ENCODE assay signal across 8 mouse cellular contexts in genomic region chr17:33982136-33982535, GRCm38 (mm10). TPM values are rescaled to one million over a fixed set of nuclear protein-coding genes. Genes with fewer than 3 reads are reported as not detected.
DNase-seq lines count a peak whose midpoint lies in the region; ATAC-seq and TF ChIP-seq lines count a peak whose summit lies in the region.
"Not testable (repeated sequence)": the region's sequence is repeated elsewhere in the genome, so short reads cannot be mapped to it uniquely, and the experiment has no call there.

No protein-coding gene starts in this region.

- TF ChIP-seq CTCF in CH12.LX (conservative IDR thresholded peaks at IDR 0.05 in 1 of 2, IDR thresholded peaks at IDR 0.05 in 1 of 2; ENCODE audit: low read depth in 2 of 2, low read length in 2 of 2), result peak in 1 of 2 experiments; percentile 45; a peak in 3 of 4 replicates
- peak; percentile 96 for TF ChIP-seq CTCF in liver, postnatal 0 days (IDR thresholded peaks at IDR 0.05; ENCODE audit: low read depth)

- not testable (repeated sequence) for TF ChIP-seq EP300 in CH12.LX (IDR thresholded peaks at IDR 0.05; ENCODE audit: low read length); liver, postnatal 0 days (IDR thresholded peaks at IDR 0.05; ENCODE audit: low read depth)

- TF ChIP-seq RAD21 in CH12.LX (IDR thresholded peaks at IDR 0.05; ENCODE audit: low read depth, low read length), result peak; percentile 9

- H3K27me3 ChIP-seq in CH12.LX (replicated peaks); liver, postnatal 0 days (ENCODE audit: insufficient read depth, low read length): not testable (repeated sequence)
- peaks cover 28% of the 10 kb centered on the region for H3K27me3 ChIP-seq in forebrain, embryonic 11.5 days (ENCODE audit: control insufficient read depth, insufficient read depth, low read length)
- peaks cover 24% of the 10 kb centered on the region for H3K27me3 ChIP-seq in neural tube, embryonic 11.5 days (ENCODE audit: control insufficient read depth, insufficient read depth, low read length)
- H3K27me3 ChIP-seq in stomach, embryonic 16.5 days (ENCODE audit: control insufficient read depth, insufficient read depth, low read length), result peaks cover 30% of the 10 kb centered on the region

- 10% methylated on average over 8 of the region's 8 CpGs for WGBS in forebrain, embryonic 11.5 days
- WGBS in liver, postnatal 0 days (ENCODE audit: insufficient replicate concordance), result 4% methylated on average over 8 of the region's 8 CpGs
- 11% methylated on average over 8 of the region's 8 CpGs for WGBS in neural tube, embryonic 11.5 days
- WGBS in stomach, embryonic 16.5 days, result 7% methylated on average over 8 of the region's 8 CpGs

- intact Hi-C loops in heart, postnatal 36 days (cut with DNase I), result loop anchor here (1.0 kb wide), 1 partner anchor 14 kb away; no protein-coding TSS in a partner anchor

- not testable (repeated sequence) for DNase-seq in CH12.LX (ENCODE audit: extremely low read depth)
- DNase-seq in cerebellum, adult 11 months, result peak; percentile 64
- peak; percentile 80 for DNase-seq in forebrain, embryonic 11.5 days (ENCODE audit: low spot score)
- DNase-seq in heart, postnatal 36 days, result peak; percentile 76 to 83
- peak; percentile 64 to 82 for DNase-seq in kidney, postnatal 25 days
- DNase-seq in liver, postnatal 0 days, result peak; percentile 78
- peak; percentile 69 for DNase-seq in neural tube, embryonic 11.5 days (ENCODE audit: low spot score)

- TF ChIP-seq POLR2A in CH12.LX (IDR thresholded peaks at IDR 0.05; ENCODE audit: low read depth, low read length), result not testable (repeated sequence)

- not testable (repeated sequence) for H3K79me2 ChIP-seq in CH12.LX (replicated peaks; ENCODE audit: control insufficient read depth, extremely low read depth, insufficient read depth, poor library complexity, severe bottlenecking)

- not testable (repeated sequence) for H3K27ac ChIP-seq in CH12.LX (ENCODE audit: insufficient read depth, low read depth); forebrain, embryonic 11.5 days (ENCODE audit: low read depth, low read length); liver, postnatal 0 days (ENCODE audit: low read depth); neural tube, embryonic 11.5 days (ENCODE audit: low read depth, low read length); stomach, embryonic 16.5 days (ENCODE audit: low read length)

- peaks cover 6 to 25% of the 10 kb centered on the region in 2 experiments; a peak in 3 of 4 replicates for H3K4me1 ChIP-seq in CH12.LX (ENCODE audit: control insufficient read depth in 1 of 2, insufficient read depth in 2 of 2)
- not testable (repeated sequence) for H3K4me1 ChIP-seq in forebrain, embryonic 11.5 days (replicated peaks; ENCODE audit: control insufficient read depth, insufficient read depth, low read length); neural tube, embryonic 11.5 days (ENCODE audit: control insufficient read depth, insufficient read depth, low read length); stomach, embryonic 16.5 days (ENCODE audit: control insufficient read depth, insufficient read depth, low read length)
- H3K4me1 ChIP-seq in liver, postnatal 0 days (ENCODE audit: insufficient read depth), result peaks cover 26% of the 10 kb centered on the region

- not testable (repeated sequence) for H3K4me3 ChIP-seq in CH12.LX (replicated peaks in 1 of 3; ENCODE audit: low read depth in 2 of 3, low read length in 2 of 3, poor library complexity in 1 of 3); liver, postnatal 0 days (ENCODE audit: low read depth, low read length); neural tube, embryonic 11.5 days (ENCODE audit: low read depth, low read length); stomach, embryonic 16.5 days (replicated peaks; ENCODE audit: low read length)
- peak overlapping the region; percentile 39; the same call in 1 of the 2 replicates for H3K4me3 ChIP-seq in forebrain, embryonic 11.5 days (ENCODE audit: low read depth, low read length)

- in situ Hi-C loops in CH12.LX (cut with MboI; ENCODE audit: low pct_ligation_motif_present, low pct_unique_long_range_greater_than_20kb, low sequenced_read_pairs), result loop anchor here (25.0 kb wide), 1 partner anchor 1480 kb away; the partner anchor contains the start of gene H2-Q10

- ATAC-seq in forebrain, embryonic 11.5 days (replicated peaks; ENCODE audit: low FRiP score); liver, postnatal 0 days; neural tube, embryonic 11.5 days (ENCODE audit: insufficient read depth, low FRiP score, low TSS enrichment); stomach, embryonic 16.5 days (ENCODE audit: insufficient read depth, low FRiP score): not testable (repeated sequence)

- H3K9ac ChIP-seq in CH12.LX (ENCODE audit: insufficient read depth, low read depth); forebrain, embryonic 11.5 days (ENCODE audit: low read length); liver, postnatal 0 days (replicated peaks); neural tube, embryonic 11.5 days (ENCODE audit: low read length); stomach, embryonic 16.5 days (ENCODE audit: low read length): not testable (repeated sequence)

- not testable (repeated sequence) for H3K4me2 ChIP-seq in CH12.LX (ENCODE audit: insufficient read depth, low read depth, poor library complexity, severe bottlenecking)
- peak overlapping the region; percentile 62; the same call in 1 of the 2 replicates for H3K4me2 ChIP-seq in forebrain, embryonic 11.5 days (ENCODE audit: low read depth, low read length, severe bottlenecking)
- peak overlapping the region; percentile 74 for H3K4me2 ChIP-seq in liver, postnatal 0 days (ENCODE audit: low read depth, low read length)
- H3K4me2 ChIP-seq in neural tube, embryonic 11.5 days (ENCODE audit: low read depth), result peak overlapping the region; percentile 41; the same call in 1 of the 2 replicates
- H3K4me2 ChIP-seq in stomach, embryonic 16.5 days (ENCODE audit: low read depth, low read length), result peak overlapping the region; percentile 68; the same call in 1 of the 2 replicates

- not testable (repeated sequence) for H3K9me3 ChIP-seq in CH12.LX (replicated peaks; ENCODE audit: low read length); forebrain, embryonic 11.5 days (ENCODE audit: control insufficient read depth, low read length); liver, postnatal 0 days (ENCODE audit: low read length); neural tube, embryonic 11.5 days (ENCODE audit: control insufficient read depth, low read length); stomach, embryonic 16.5 days (replicated peaks; ENCODE audit: control insufficient read depth, low read length)

- not testable (repeated sequence) for H3K36me3 ChIP-seq in CH12.LX (replicated peaks in 1 of 2; ENCODE audit: control insufficient read depth in 1 of 2, insufficient read depth in 1 of 2, low read length in 1 of 2); forebrain, embryonic 11.5 days (ENCODE audit: control insufficient read depth, insufficient read depth, low read length); liver, postnatal 0 days (replicated peaks; ENCODE audit: insufficient read depth, low read length); neural tube, embryonic 11.5 days (ENCODE audit: control insufficient read depth, insufficient read depth, low read length); stomach, embryonic 16.5 days (ENCODE audit: control insufficient read depth, insufficient read depth, low read length)

- dilution Hi-C loops in CH12.LX (cut with MboI; ENCODE audit: extremely low pct_ligation_motif_present, extremely low pct_unique_long_range_greater_than_20kb, low sequenced_read_pairs), result not testable (repeated sequence)

RNA-seq across cellular contexts. Expression of gene H2-K1, which starts 18.0 kb away (rescaled TPM):
- total RNA-seq in CH12.LX (2012; rRNA removed) (1,488 and 1,753 TPM in 2 replicates), CH12.LX (2014; rRNA removed) (1,386 and 1,734 TPM in 2 replicates)
- polyA plus RNA-seq in CH12.LX (2012; ENCODE audit: insufficient read length, low read depth), result 2,472 and 2,496 TPM in 2 replicates
- polyA plus RNA-seq in forebrain, embryonic 11.5 days (2014; fragmentation: Nextera tagmentation; extraction: Ambion mirVana), result 35.7 and 40.1 TPM in 2 replicates
- 100 to 1,000 TPM in 1 of 2 experiments, 10 to 100 TPM in 1; 79.0 to 116 TPM for total RNA-seq in heart, postnatal 36 days (2021)
- polyA plus RNA-seq in liver, postnatal 0 days (2015; fragmentation: Nextera tagmentation; extraction: Ambion mirVana), result 274 and 288 TPM in 2 replicates
- polyA plus RNA-seq in neural tube, embryonic 11.5 days (2014; fragmentation: Nextera tagmentation; extraction: Ambion mirVana), result 20.2 and 23.1 TPM in 2 replicates
- 107 and 140 TPM in 2 replicates for polyA plus RNA-seq in stomach, embryonic 16.5 days (2015; fragmentation: Nextera tagmentation; extraction: Ambion mirVana)

RNA-seq across cellular contexts. Expression of gene Rps18, which starts 26.3 kb away (rescaled TPM):
- total RNA-seq in CH12.LX (2012; rRNA removed), result 302 and 359 TPM in 2 replicates
- total RNA-seq in CH12.LX (2014; rRNA removed), result 205 and 246 TPM in 2 replicates
- 913 and 991 TPM in 2 replicates for polyA plus RNA-seq in CH12.LX (2012; ENCODE audit: insufficient read length, low read depth)
- 1,265 and 1,326 TPM in 2 replicates for polyA plus RNA-seq in forebrain, embryonic 11.5 days (2014; fragmentation: Nextera tagmentation; extraction: Ambion mirVana)
- total RNA-seq in heart, postnatal 36 days (2021), result 100 to 1,000 TPM; 411 to 417 TPM
- 1,510 and 1,549 TPM in 2 replicates for polyA plus RNA-seq in liver, postnatal 0 days (2015; fragmentation: Nextera tagmentation; extraction: Ambion mirVana)
- polyA plus RNA-seq in neural tube, embryonic 11.5 days (2014; fragmentation: Nextera tagmentation; extraction: Ambion mirVana), result 1,341 and 1,360 TPM in 2 replicates
- 1,606 and 1,631 TPM in 2 replicates for polyA plus RNA-seq in stomach, embryonic 16.5 days (2015; fragmentation: Nextera tagmentation; extraction: Ambion mirVana)

RNA-seq across cellular contexts. Expression of gene Vps52, which starts 26.5 kb away (rescaled TPM):
- 38.2 and 39.9 TPM in 2 replicates for total RNA-seq in CH12.LX (2012; rRNA removed)
- total RNA-seq in CH12.LX (2014; rRNA removed), result 34.3 and 40.6 TPM in 2 replicates
- polyA plus RNA-seq in CH12.LX (2012; ENCODE audit: insufficient read length, low read depth), result 73.6 and 76.1 TPM in 2 replicates
- 44.0 and 46.8 TPM in 2 replicates for polyA plus RNA-seq in forebrain, embryonic 11.5 days (2014; fragmentation: Nextera tagmentation; extraction: Ambion mirVana)
- 10 to 100 TPM; 38.8 to 41.4 TPM for total RNA-seq in heart, postnatal 36 days (2021)
- 12.5 and 13.4 TPM in 2 replicates for polyA plus RNA-seq in liver, postnatal 0 days (2015; fragmentation: Nextera tagmentation; extraction: Ambion mirVana)
- polyA plus RNA-seq in neural tube, embryonic 11.5 days (2014; fragmentation: Nextera tagmentation; extraction: Ambion mirVana), result 40.7 and 43.8 TPM in 2 replicates
- polyA plus RNA-seq in stomach, embryonic 16.5 days (2015; fragmentation: Nextera tagmentation; extraction: Ambion mirVana), result 42.6 and 45.0 TPM in 2 replicates

RNA-seq across cellular contexts. Expression of gene B3galt4, which starts 30.8 kb away (rescaled TPM):
- 3.7 and 4.5 TPM in 2 replicates for total RNA-seq in CH12.LX (2012; rRNA removed)
- 4.2 and 5.2 TPM in 2 replicates for total RNA-seq in CH12.LX (2014; rRNA removed)
- 4.6 and 6.2 TPM in 2 replicates for polyA plus RNA-seq in CH12.LX (2012; ENCODE audit: insufficient read length, low read depth)
- polyA plus RNA-seq in forebrain, embryonic 11.5 days (2014; fragmentation: Nextera tagmentation; extraction: Ambion mirVana), result 4.0 and 4.3 TPM in 2 replicates
- 1 to 10 TPM; 2.7 to 2.9 TPM for total RNA-seq in heart, postnatal 36 days (2021)
- polyA plus RNA-seq in liver, postnatal 0 days (2015; fragmentation: Nextera tagmentation; extraction: Ambion mirVana), result 2.2 and 2.4 TPM in 2 replicates
- 4.4 and 4.9 TPM in 2 replicates for polyA plus RNA-seq in neural tube, embryonic 11.5 days (2014; fragmentation: Nextera tagmentation; extraction: Ambion mirVana)
- polyA plus RNA-seq in stomach, embryonic 16.5 days (2015; fragmentation: Nextera tagmentation; extraction: Ambion mirVana), result 8.6 and 9.0 TPM in 2 replicates

RNA-seq across cellular contexts. Expression of gene Wdr46, which starts 41.7 kb away (rescaled TPM):
- total RNA-seq in CH12.LX (2012; rRNA removed), result 49.7 and 64.5 TPM in 2 replicates
- 36.8 and 39.8 TPM in 2 replicates for total RNA-seq in CH12.LX (2014; rRNA removed)
- 69.4 and 72.4 TPM in 2 replicates for polyA plus RNA-seq in CH12.LX (2012; ENCODE audit: insufficient read length, low read depth)
- 42.6 and 47.2 TPM in 2 replicates for polyA plus RNA-seq in forebrain, embryonic 11.5 days (2014; fragmentation: Nextera tagmentation; extraction: Ambion mirVana)
- 10 to 100 TPM; 10.1 to 11.5 TPM for total RNA-seq in heart, postnatal 36 days (2021)
- 12.7 and 12.8 TPM in 2 replicates for polyA plus RNA-seq in liver, postnatal 0 days (2015; fragmentation: Nextera tagmentation; extraction: Ambion mirVana)
- 29.5 and 33.4 TPM in 2 replicates for polyA plus RNA-seq in neural tube, embryonic 11.5 days (2014; fragmentation: Nextera tagmentation; extraction: Ambion mirVana)
- 19.0 and 23.1 TPM in 2 replicates for polyA plus RNA-seq in stomach, embryonic 16.5 days (2015; fragmentation: Nextera tagmentation; extraction: Ambion mirVana)
